Mouse (Mus musculus): ENCODE measurements at regions not wholly inside any gene's neighbourhood (a gene's known extent, or its start where the extent isn't known, plus 50 kb on each side); places are given as distances from the start of the nearest gene placed in this dataset.

DNA sequence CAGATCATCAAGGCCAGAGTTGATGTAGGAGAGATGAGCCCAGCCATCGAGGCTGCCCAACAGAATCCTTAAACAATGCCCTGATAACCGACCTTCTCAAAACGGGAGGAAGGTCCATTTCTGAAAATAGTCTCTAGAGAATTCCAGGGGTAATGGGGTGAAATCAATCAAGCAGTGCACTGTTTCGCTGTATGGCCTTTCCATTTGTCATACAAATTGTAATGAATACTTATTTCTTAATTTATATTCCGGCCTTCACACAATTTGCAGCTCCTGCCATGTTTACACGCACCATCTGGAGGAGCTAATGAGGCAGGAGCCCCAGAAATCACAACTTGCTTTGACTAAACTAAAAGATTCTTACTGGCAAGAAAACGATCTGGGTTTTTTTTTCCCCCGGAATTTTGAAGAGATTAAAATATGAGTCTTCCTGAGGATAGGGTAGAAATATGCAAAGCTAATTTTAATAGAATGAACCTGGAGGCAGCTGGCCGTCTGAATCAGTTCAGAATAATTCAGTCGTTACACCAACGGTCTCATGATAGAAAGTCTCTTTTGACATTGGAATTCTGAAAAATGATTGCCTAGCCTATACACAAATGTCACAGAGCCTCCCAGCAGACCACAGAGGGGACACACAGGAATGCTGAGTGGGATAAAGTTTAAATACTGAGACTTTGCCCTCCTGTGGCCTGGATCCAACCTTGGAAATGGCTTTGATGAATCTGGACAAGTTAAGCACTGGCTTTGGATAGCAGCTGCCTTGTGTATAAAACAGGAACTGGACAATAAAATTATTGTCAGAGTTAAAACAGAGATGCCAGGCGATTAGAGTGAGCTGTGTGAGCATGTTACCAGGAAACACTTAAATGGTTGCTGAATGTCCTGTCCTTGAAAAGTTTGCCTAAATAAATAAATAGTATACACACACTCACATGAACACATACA lies 115.0 kb upstream of the Frem1 start:
- H3K9me3 ChIP-seq (ENCODE audit: control insufficient read depth, low read length) = no peaks in the 10 kb centered on the region
- H3K27ac ChIP-seq (replicated peaks; ENCODE audit: low read depth, low read length) = no peak overlapping the region
- no peak overlapping the region for H3K4me2 ChIP-seq (ENCODE audit: low read depth, low read length)
- 56% methylated on average over 12 of the region's 12 CpGs for WGBS
- peak; percentile 53 for DNase-seq (ENCODE audit: low spot score)
- no peak overlapping the region for H3K4me3 ChIP-seq (ENCODE audit: low read depth, low read length)
- H3K27me3 ChIP-seq (replicated peaks; ENCODE audit: control insufficient read depth, insufficient read depth, low read length) = no peaks in the 10 kb centered on the region
- ATAC-seq (ENCODE audit: low read depth) = no peak
- 0 out of 2 replicates have a peak, but pooled peaks cover 11% of the 10 kb centered on the region for H3K4me1 ChIP-seq (ENCODE audit: control insufficient read depth, insufficient read depth, low read length)
- no peaks in the 10 kb centered on the region for H3K36me3 ChIP-seq (ENCODE audit: control insufficient read depth, insufficient read depth, low read length)
- H3K9ac ChIP-seq (ENCODE audit: low read depth, low read length) = no peak overlapping the region

DNA sequence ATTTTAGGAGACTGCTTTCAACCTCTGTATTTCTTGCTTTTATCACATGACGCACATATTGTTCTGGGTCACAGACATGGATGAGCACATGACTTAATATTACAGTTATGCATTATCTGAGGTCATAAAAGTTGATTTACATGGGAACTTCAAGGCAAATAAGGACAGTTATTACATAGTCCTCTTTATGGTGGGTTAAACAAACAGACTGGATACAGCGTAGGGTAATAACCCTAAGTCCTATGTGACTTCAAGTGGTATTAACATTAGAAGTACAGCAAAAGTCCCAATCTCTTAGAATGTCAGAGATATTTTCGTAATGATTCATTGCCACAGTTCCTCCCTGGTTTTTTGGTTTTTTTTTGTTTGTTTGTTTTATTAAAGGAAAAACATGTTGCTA lies 94.6 kb upstream of the Frem1 start:
- no peak overlapping the region for H3K4me3 ChIP-seq (ENCODE audit: low read depth, low read length)
- 90% methylated on average over 3 of the region's 3 CpGs for WGBS
- H3K9ac ChIP-seq (ENCODE audit: low read depth, low read length) = no peak overlapping the region
- H3K27ac ChIP-seq (replicated peaks; ENCODE audit: low read depth, low read length) = no peak overlapping the region
- no peaks in the 10 kb centered on the region for H3K36me3 ChIP-seq (ENCODE audit: control insufficient read depth, insufficient read depth, low read length)
- ATAC-seq (ENCODE audit: low read depth) (no peak), DNase-seq (ENCODE audit: low spot score) (no peak)
- peaks cover 7% of the 10 kb centered on the region; the same call in 1 of the 2 replicates for H3K4me1 ChIP-seq (ENCODE audit: control insufficient read depth, insufficient read depth, low read length)
- no peaks in the 10 kb centered on the region for H3K27me3 ChIP-seq (replicated peaks; ENCODE audit: control insufficient read depth, insufficient read depth, low read length)
- no peaks in the 10 kb centered on the region for H3K9me3 ChIP-seq (ENCODE audit: control insufficient read depth, low read length)
- no peak overlapping the region for H3K4me2 ChIP-seq (ENCODE audit: low read depth, low read length)

DNA sequence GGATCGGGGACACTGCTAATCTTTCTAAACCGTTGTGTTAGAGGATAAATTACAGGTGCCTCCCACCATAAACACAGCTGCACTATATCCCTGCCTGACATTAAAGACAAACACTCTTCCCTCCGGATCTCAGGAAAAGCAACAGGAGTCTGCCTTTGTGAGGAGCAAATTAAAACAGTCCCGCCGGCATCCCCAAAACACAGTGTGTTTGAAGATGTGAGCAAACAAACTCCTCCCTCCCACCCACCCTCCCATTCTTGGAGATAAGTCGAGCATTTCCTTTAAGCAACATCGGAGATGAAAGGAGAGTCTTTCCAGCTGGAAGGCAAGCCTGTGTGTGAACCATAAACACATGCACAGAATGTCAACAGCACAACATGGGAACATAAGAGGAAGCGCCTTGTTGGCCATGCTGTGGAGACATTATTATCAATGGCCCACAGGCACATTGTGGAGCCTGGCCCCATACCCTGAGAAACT lies 93.6 kb upstream of the Frem1 start:
- no peaks in the 10 kb centered on the region for H3K36me3 ChIP-seq (ENCODE audit: control insufficient read depth, insufficient read depth, low read length)
- ATAC-seq (ENCODE audit: low read depth) (peak; percentile 57), DNase-seq (ENCODE audit: low spot score) (peak; percentile 60)
- H3K4me3 ChIP-seq (ENCODE audit: low read depth, low read length) = no peak overlapping the region
- H3K4me1 ChIP-seq (ENCODE audit: control insufficient read depth, insufficient read depth, low read length) = peaks cover 7% of the 10 kb centered on the region; the same call in 1 of the 2 replicates
- H3K27ac ChIP-seq (replicated peaks; ENCODE audit: low read depth, low read length) = no peak overlapping the region
- H3K9ac ChIP-seq (ENCODE audit: low read depth, low read length) = no peak overlapping the region
- H3K4me2 ChIP-seq (ENCODE audit: low read depth, low read length) = no peak overlapping the region
- H3K27me3 ChIP-seq (replicated peaks; ENCODE audit: control insufficient read depth, insufficient read depth, low read length) = no peaks in the 10 kb centered on the region
- 9% methylated on average over 8 of the region's 8 CpGs for WGBS
- no peaks in the 10 kb centered on the region for H3K9me3 ChIP-seq (ENCODE audit: control insufficient read depth, low read length)

DNA sequence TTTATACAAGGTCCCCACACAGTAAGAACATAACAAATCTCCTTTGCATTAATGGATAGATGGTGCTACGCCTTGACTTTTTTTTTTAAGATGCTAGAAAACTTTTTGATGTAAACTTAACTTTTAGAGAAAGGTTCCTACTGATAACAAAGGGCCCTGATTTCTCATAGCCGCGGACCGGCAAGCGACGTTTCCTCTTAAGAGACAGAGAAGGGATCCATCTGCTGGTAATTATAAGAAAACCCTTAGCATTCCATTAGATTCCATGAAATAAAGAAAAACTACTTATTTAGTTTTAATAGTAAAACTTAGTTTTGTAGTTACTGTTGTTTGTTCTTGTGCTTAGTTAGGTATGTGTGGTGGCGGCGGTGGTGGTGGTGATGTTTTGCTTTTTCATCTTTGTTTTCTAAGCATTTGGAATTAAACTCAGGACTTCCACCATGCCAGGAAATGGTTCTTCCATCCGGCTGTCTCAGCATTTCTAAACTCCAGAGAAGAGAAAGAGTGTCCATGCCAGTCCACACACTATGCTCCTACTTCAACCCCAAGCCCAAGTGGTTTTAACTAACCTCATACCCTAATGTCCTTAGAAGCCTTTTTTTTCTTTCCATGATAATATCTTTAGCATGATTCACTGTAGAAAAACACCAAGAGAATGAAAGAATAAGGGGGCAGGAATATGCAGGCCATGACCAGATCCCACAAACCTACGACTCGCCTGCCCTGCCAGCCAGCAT lies 92.8 kb upstream of the Frem1 start:
- ATAC-seq (ENCODE audit: low read depth) = no peak
- 41% methylated on average over 11 of the region's 11 CpGs for WGBS
- Histone ChIP-seq H3K36me3 (ENCODE audit: control insufficient read depth, insufficient read depth, low read length) (no peaks in the 10 kb centered on the region), H3K27me3 (replicated peaks; ENCODE audit: control insufficient read depth, insufficient read depth, low read length) (no peaks in the 10 kb centered on the region), H3K27ac (replicated peaks; ENCODE audit: low read depth, low read length) (no peak overlapping the region; the same call in 1 of the 2 replicates), H3K4me1 (ENCODE audit: control insufficient read depth, insufficient read depth, low read length) (peaks cover 7% of the 10 kb centered on the region; the same call in 1 of the 2 replicates), H3K9ac (ENCODE audit: low read depth, low read length) (no peak overlapping the region), H3K9me3 (ENCODE audit: control insufficient read depth, low read length) (no peaks in the 10 kb centered on the region), H3K4me3 (ENCODE audit: low read depth, low read length) (no peak overlapping the region), H3K4me2 (ENCODE audit: low read depth, low read length) (no peak overlapping the region)
- peak; percentile 47 for DNase-seq (ENCODE audit: low spot score)

DNA sequence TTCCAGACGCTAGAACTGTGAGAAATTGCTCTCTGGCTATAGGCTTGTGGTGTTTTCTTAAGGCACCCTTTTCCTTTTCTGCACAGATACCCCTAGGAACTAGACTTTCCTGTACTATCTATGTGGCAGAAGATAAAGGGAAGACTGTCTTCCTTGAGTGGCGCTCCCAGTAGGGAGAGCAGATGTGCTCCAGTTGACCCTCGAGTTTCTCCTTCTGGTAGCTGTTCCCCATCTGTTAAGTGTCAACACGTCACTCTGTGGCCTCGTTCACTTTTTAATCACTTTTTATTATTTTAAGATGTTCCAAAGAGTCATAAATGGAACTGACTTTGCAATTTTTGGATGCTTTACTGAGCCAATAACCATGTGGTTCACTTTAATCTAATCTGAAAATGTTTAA lies 89.6 kb upstream of the Frem1 start:
- ATAC-seq (ENCODE audit: low read depth) = no peak
- WGBS = 38% methylated on average over 5 of the region's 5 CpGs
- no peaks in the 10 kb centered on the region for H3K36me3 ChIP-seq (ENCODE audit: control insufficient read depth, insufficient read depth, low read length)
- DNase-seq (ENCODE audit: low spot score) = no peak
- peaks cover 7% of the 10 kb centered on the region; the same call in 1 of the 2 replicates for H3K4me1 ChIP-seq (ENCODE audit: control insufficient read depth, insufficient read depth, low read length)
- H3K27ac ChIP-seq (replicated peaks; ENCODE audit: low read depth, low read length) = no peak overlapping the region
- H3K4me3 ChIP-seq (ENCODE audit: low read depth, low read length) = no peak overlapping the region
- no peaks in the 10 kb centered on the region for H3K9me3 ChIP-seq (ENCODE audit: control insufficient read depth, low read length)
- no peak overlapping the region for H3K9ac ChIP-seq (ENCODE audit: low read depth, low read length)
- no peak overlapping the region for H3K4me2 ChIP-seq (ENCODE audit: low read depth, low read length)
- no peaks in the 10 kb centered on the region for H3K27me3 ChIP-seq (replicated peaks; ENCODE audit: control insufficient read depth, insufficient read depth, low read length)

DNA sequence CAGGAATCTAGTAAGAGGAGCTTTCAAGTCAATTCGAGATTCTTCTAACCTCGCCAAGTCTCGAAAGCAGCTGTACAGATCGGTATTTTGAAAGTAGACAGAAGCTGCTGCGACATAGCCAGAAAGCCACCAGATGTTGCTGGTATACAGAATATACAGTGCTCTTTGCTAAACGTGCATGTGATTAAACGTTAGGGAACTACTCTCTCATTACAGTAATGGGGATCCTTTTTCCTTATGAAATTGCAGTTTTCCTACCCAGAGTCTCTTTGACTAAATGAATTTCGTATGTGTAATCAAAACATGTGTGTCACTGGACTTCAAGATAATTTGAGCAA lies 70.5 kb upstream of the Frem1 start:
- H3K27ac ChIP-seq (replicated peaks; ENCODE audit: low read depth, low read length) = peak overlapping the region; percentile 61
- peak; percentile 83 for DNase-seq (ENCODE audit: low spot score)
- H3K4me3 ChIP-seq (ENCODE audit: low read depth, low read length) = no peak overlapping the region
- no peak overlapping the region for H3K9ac ChIP-seq (ENCODE audit: low read depth, low read length)
- H3K9me3 ChIP-seq (ENCODE audit: control insufficient read depth, low read length) = no peaks in the 10 kb centered on the region
- no peak overlapping the region for H3K4me2 ChIP-seq (ENCODE audit: low read depth, low read length)
- ATAC-seq (ENCODE audit: low read depth) = peak; percentile 67; the same call in 1 of the 2 replicates
- 37% methylated on average over 8 of the region's 8 CpGs for WGBS
- H3K4me1 ChIP-seq (ENCODE audit: control insufficient read depth, insufficient read depth, low read length) = peaks cover 5% of the 10 kb centered on the region
- no peaks in the 10 kb centered on the region for H3K27me3 ChIP-seq (replicated peaks; ENCODE audit: control insufficient read depth, insufficient read depth, low read length)
- H3K36me3 ChIP-seq (ENCODE audit: control insufficient read depth, insufficient read depth, low read length) = no peaks in the 10 kb centered on the region

DNA sequence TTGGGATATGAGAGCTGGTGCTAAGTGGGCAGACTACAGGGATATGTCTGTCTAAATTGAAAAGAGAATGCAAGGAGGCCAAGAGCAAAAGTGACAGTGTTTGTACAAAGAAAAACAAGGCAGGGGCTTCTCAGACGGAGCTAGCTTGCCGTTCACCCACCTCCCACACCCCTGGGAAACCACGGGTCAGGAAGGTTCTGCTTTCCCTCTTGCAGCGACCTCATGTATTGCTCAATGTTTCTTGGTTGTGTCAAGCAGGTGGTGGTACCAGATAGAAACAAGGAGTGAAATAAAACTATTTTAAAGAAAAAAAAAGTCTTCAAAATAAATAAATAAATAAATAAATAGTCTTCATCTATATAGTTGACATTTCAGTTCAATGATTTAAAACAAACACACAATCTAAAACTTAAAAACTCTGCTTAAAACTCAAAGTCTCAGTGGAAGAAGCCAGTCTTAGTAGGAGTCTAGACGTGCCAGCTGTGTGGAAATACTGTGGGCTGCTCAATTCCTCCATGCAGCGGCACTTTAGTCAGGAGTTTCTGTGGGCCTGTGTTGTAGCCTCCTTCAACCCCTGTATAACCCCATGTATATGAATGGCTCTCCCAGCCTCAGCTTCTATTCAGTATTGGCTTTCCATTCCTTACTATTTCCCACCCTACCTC lies 70.0 kb upstream of the Frem1 start:
- Histone ChIP-seq H3K9ac (ENCODE audit: low read depth, low read length) (no peak overlapping the region), H3K36me3 (ENCODE audit: control insufficient read depth, insufficient read depth, low read length) (no peaks in the 10 kb centered on the region), H3K27me3 (replicated peaks; ENCODE audit: control insufficient read depth, insufficient read depth, low read length) (no peaks in the 10 kb centered on the region), H3K4me3 (ENCODE audit: low read depth, low read length) (no peak overlapping the region), H3K4me1 (ENCODE audit: control insufficient read depth, insufficient read depth, low read length) (peaks cover 5% of the 10 kb centered on the region), H3K9me3 (ENCODE audit: control insufficient read depth, low read length) (no peaks in the 10 kb centered on the region), H3K27ac (replicated peaks; ENCODE audit: low read depth, low read length) (peak overlapping the region; percentile 61), H3K4me2 (ENCODE audit: low read depth, low read length) (no peak overlapping the region; the same call in 1 of the 2 replicates)
- 68% methylated on average over 6 of the region's 6 CpGs for WGBS
- peak; percentile 53; the same call in 1 of the 2 replicates for ATAC-seq (ENCODE audit: low read depth)
- DNase-seq (ENCODE audit: low spot score) = no peak

DNA sequence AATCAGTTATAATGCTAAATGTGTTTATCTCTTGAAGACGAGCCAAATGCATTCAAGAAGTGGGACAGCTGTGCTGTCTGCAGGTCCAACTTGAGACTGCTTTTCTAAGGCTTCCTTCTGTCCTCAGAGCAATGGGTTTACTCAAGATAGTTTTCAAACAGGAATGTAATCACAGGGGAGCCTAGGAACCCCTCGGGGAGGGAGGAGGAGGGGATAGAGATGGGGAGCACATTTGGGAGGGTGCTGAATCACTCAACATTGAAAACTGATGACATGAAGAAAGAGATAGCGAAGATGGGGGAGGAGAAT lies 56.5 kb upstream of the Frem1 start:
- Histone ChIP-seq H3K27ac (replicated peaks; ENCODE audit: low read depth, low read length) (no peak overlapping the region), H3K4me3 (ENCODE audit: low read depth, low read length) (no peak overlapping the region), H3K27me3 (replicated peaks; ENCODE audit: control insufficient read depth, insufficient read depth, low read length) (no peaks in the 10 kb centered on the region), H3K9me3 (ENCODE audit: control insufficient read depth, low read length) (no peaks in the 10 kb centered on the region), H3K36me3 (ENCODE audit: control insufficient read depth, insufficient read depth, low read length) (no peaks in the 10 kb centered on the region), H3K9ac (ENCODE audit: low read depth, low read length) (no peak overlapping the region), H3K4me1 (ENCODE audit: control insufficient read depth, insufficient read depth, low read length) (peaks cover 5% of the 10 kb centered on the region; the same call in 1 of the 2 replicates), H3K4me2 (ENCODE audit: low read depth, low read length) (no peak overlapping the region)
- DNase-seq (ENCODE audit: low spot score) = peak; percentile 12
- ATAC-seq (ENCODE audit: low read depth) = no peak
- 54% methylated on average over 3 of the region's 3 CpGs for WGBS
